20 mouse cellular contexts compared by ENCODE assay signal in the genomic region with DNA sequence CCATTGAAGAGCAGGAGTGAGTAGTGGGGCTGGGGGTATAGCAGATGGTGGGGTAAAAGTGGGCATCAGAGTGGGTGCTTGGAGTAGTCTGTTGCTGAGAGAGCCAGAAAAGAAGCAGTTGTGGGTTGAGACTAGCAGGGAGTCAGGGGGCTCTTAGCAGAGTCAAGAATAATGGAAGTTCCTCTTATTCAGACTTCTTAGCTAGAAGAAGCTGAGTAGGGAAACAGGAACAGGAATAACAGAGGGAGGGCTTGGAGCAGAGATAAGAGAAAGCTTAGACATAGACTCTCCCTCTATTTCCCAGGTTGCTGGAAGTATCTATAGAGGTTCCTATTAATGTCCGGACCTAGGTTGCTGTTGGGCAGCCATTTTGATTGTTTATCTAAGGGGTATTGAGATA. TPM values are rescaled to one million over a fixed set of nuclear protein-coding genes. Genes with fewer than 3 reads are reported as not detected.
DNase-seq lines count a peak whose midpoint lies in the region; ATAC-seq lines count a peak whose summit lies in the region.
"Had no signal": no experiment of that assay in that cellular context is flagged by ENCODE, and none has a peak within 500 bp of the region (broad histone marks: within the 10 kb centered on the region; RNA-seq: fewer than 3 reads in every experiment).

No protein-coding gene starts in this region.

- peak; percentile 75 for ATAC-seq in granulocyte monocyte progenitor cell, adult 5-6 weeks (replicated peaks; ENCODE audit: poor library complexity, severe bottlenecking)
- ATAC-seq: activated CD4-positive, CD25-positive, alpha-beta regulatory T cell, adult 4 months; forebrain, embryonic 14.5 days; forebrain, embryonic 16.5 days; Patski had no signal

- peak; percentile 58 for DNase-seq in heart, adult 11 months
- DNase-seq in heart, postnatal 4 days = no peak
- DNase-seq in 416B (ENCODE audit: low read depth) (peak; percentile 14), MEL-GATA-1-ER (ENCODE audit: extremely low read depth, low read depth) (peak; percentile 78), MN1 (ENCODE audit: low spot score) (no peak)
- DNase-seq in frontal cortex, postnatal 36 days (ENCODE audit: low spot score in 2 of 2) = no peak
- no peak for DNase-seq in adrenal gland, adult 8-10 months
- DNase-seq: adrenal gland, postnatal 10 days; adrenal gland, postnatal 25 days; cerebellum, adult 11-12 months; cerebellum, adult 2 months; cerebellum, adult 9-10 months; cerebellum, postnatal 10 days; cerebellum, postnatal 25 days; embryo, embryonic 11 days had no signal

RNA-seq across cellular contexts. Expression of a gene that starts 26.5 kb away (rescaled TPM):
- total RNA-seq in heart, postnatal 4 days (2021) = 10 to 100 TPM; 47.0 TPM
- 33.7 and 42.9 TPM in 2 replicates for total RNA-seq in granulocyte monocyte progenitor cell, adult 5-6 weeks (2014; fragmentation: Nextera tagmentation)
- total RNA-seq in granulocyte monocyte progenitor cell, adult 5-6 weeks (2017) = 52.8 and 58.0 TPM in 2 replicates
- total RNA-seq in adrenal gland, adult 8-10 months (2022) = 10 to 100 TPM; 56.2 to 64.3 (median 62.2) TPM

RNA-seq across cellular contexts. Expression of a gene that starts 52.2 kb away (rescaled TPM):
- 10 to 100 TPM; 26.3 to 28.1 TPM for total RNA-seq in heart, postnatal 4 days (2021)
- total RNA-seq in granulocyte monocyte progenitor cell, adult 5-6 weeks (2014; fragmentation: Nextera tagmentation) = 45.5 and 51.4 TPM in 2 replicates
- 82.0 and 83.2 TPM in 2 replicates for total RNA-seq in granulocyte monocyte progenitor cell, adult 5-6 weeks (2017)
- 10 to 100 TPM; 17.4 to 27.2 (median 22.6) TPM for total RNA-seq in adrenal gland, adult 8-10 months (2022)

RNA-seq across cellular contexts. Expression of a gene that starts 52.8 kb away (rescaled TPM):
- total RNA-seq in heart, postnatal 4 days (2021) = 10 to 100 TPM; 20.6 to 22.8 TPM
- total RNA-seq in granulocyte monocyte progenitor cell, adult 5-6 weeks (2014; fragmentation: Nextera tagmentation) = 49.7 and 59.8 TPM in 2 replicates
- 43.6 and 49.9 TPM in 2 replicates for total RNA-seq in granulocyte monocyte progenitor cell, adult 5-6 weeks (2017)
- total RNA-seq in adrenal gland, adult 8-10 months (2022) = 10 to 100 TPM; 13.6 to 32.3 (median 28.2) TPM

Comparison
In these comparisons a context has a peak if more than half of its experiments do, and no peak if none do; other contexts are left out.
1. DNase-seq: peak in heart, adult 11 months (single experiment), 416B (single experiment) and MEL-GATA-1-ER (single experiment); none in heart, postnatal 4 days (single experiment), frontal cortex, postnatal 36 days (0 of 2), adrenal gland, adult 8-10 months (single experiment) and MN1 (single experiment).